Mouse (Mus musculus) bone marrow, adult 2 months (tissue): ENCODE results near the gene Leap2.

ENCODE experiments used
- CTCF ChIP-seq: fragments of 200-500 bp; IDR thresholded peaks from 2 replicates; pipeline ENCODE4 v1.5.1; 2011; ENCODE audit warnings: low read length, control low read depth; ENCODE audit not compliant: control insufficient read depth, insufficient read depth
- POLR2A ChIP-seq: fragments of 200-500 bp; IDR thresholded peaks from 2 replicates; pipeline ENCODE4 v1.6.1; 2011; ENCODE audit warnings: low read depth, mild to moderate bottlenecking, control low read depth, low read length, borderline replicate concordance; ENCODE audit not compliant: control insufficient read depth

GRCm38 (mm10) chr11:53450070-53450705 is 27.2 kb upstream of the Leap2 start:
- TF ChIP-seq CTCF (no peak), POLR2A (no peak)
